16 mouse cellular contexts compared by ENCODE assay signal in the genomic region with DNA sequence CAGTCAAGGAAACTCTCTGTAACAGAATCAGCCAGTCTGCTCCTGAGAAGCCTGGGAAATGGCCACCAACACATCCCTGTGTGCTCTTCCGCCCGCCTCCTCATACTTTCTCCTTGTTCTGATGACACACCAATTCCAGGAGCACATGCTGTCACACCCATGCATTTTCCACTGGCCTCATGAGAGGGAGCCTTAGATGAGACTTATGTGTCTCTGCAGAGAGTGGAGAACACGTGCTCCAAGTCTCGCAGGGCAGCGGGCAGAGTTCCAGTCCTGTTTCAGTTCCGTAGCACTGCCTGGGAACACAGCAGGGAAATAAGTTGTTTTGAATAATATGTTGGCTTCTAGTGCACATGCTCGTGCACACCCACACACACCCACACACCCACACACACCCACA.
DNase-seq lines count a peak whose midpoint lies in the region; ATAC-seq and TF ChIP-seq lines count a peak whose summit lies in the region.
"Had no signal": no experiment of that assay in that cellular context is flagged by ENCODE, and none has a peak within 500 bp of the region (broad histone marks: within the 10 kb centered on the region; RNA-seq: fewer than 3 reads in every experiment).

No protein-coding gene starts in this region.

- intact Hi-C loops in gastrocnemius, adult 2 months (cut with DNase I) = loop anchor here (5.0 kb wide), 1 partner anchor 783 kb away; no protein-coding TSS in a partner anchor

- peak; percentile 26 for DNase-seq in gastrocnemius, adult 2 months
- no peak for DNase-seq in gastrocnemius, postnatal 4 days (ENCODE audit: low spot score in 2 of 2)
- peak in 1 of 2 experiments; percentile 49 for DNase-seq in layer of hippocampus, adult 2 months (ENCODE audit: low spot score in 2 of 2)
- no peak for DNase-seq in layer of hippocampus, adult 9-10 months (ENCODE audit: low spot score)
- DNase-seq in brain, adult 2 months (ENCODE audit: low read depth, low spot score) = peak; percentile 83
- DNase-seq in kidney, postnatal 4 days = peak; percentile 28 to 41
- DNase-seq: gastrocnemius, postnatal 36 days; layer of hippocampus, postnatal 36 days; liver, postnatal 0 days; lung, postnatal 4 days had no signal

- H3K4me1 ChIP-seq in hindbrain, embryonic 13.5 days (replicated peaks) = no peaks in the 10 kb centered on the region
- H3K4me1 ChIP-seq: midbrain, embryonic 12.5 days had no signal

- WGBS in hindbrain, embryonic 13.5 days = 89% methylated on average over 7 of the region's 7 CpGs

- no peak overlapping the region for H3K27ac ChIP-seq in gastrocnemius, adult 2 months
- H3K27ac ChIP-seq in layer of hippocampus, adult 2 months = peak overlapping the region; percentile 32
- no peak overlapping the region for H3K27ac ChIP-seq in hindbrain, embryonic 13.5 days
- H3K27ac ChIP-seq: midbrain, embryonic 12.5 days had no signal

- TF ChIP-seq CTCF in gastrocnemius, adult 2 months (IDR thresholded peaks at IDR 0.05) = no peak
- TF ChIP-seq CTCF in layer of hippocampus, adult 2 months (conservative IDR thresholded peaks at IDR 0.05) = no peak

- H3K9me3 ChIP-seq in hindbrain, embryonic 13.5 days = no peaks in the 10 kb centered on the region
- H3K9me3 ChIP-seq: G1E; heart, embryonic 12.5 days; midbrain, embryonic 12.5 days had no signal

- H3K36me3 ChIP-seq in hindbrain, embryonic 13.5 days = no peaks in the 10 kb centered on the region
- H3K36me3 ChIP-seq: G1E; heart, embryonic 12.5 days; midbrain, embryonic 12.5 days had no signal

- no peak overlapping the region for H3K4me2 ChIP-seq in hindbrain, embryonic 13.5 days
- H3K4me2 ChIP-seq: heart, embryonic 12.5 days; midbrain, embryonic 12.5 days had no signal

- H3K4me3 ChIP-seq in gastrocnemius, adult 2 months = no peak overlapping the region
- H3K4me3 ChIP-seq in layer of hippocampus, adult 2 months = no peak overlapping the region
- H3K4me3 ChIP-seq in hindbrain, embryonic 13.5 days = no peak overlapping the region
- H3K4me3 ChIP-seq: heart, embryonic 12.5 days; midbrain, embryonic 12.5 days; myocyte had no signal

- H3K9ac ChIP-seq in hindbrain, embryonic 13.5 days = no peak overlapping the region
- H3K9ac ChIP-seq: heart, embryonic 12.5 days; liver, postnatal 0 days; midbrain, embryonic 12.5 days had no signal

- ATAC-seq in hindbrain, embryonic 13.5 days (ENCODE audit: low FRiP score) = no peak
- ATAC-seq: forebrain, embryonic 16.5 days; liver, postnatal 0 days had no signal

- H3K27me3 ChIP-seq in hindbrain, embryonic 13.5 days = no peaks in the 10 kb centered on the region
- H3K27me3 ChIP-seq: heart, embryonic 12.5 days; midbrain, embryonic 12.5 days had no signal

Comparison
In these comparisons a context has a peak if more than half of its experiments do, and no peak if none do; other contexts are left out.
1. DNase-seq: peak in gastrocnemius, adult 2 months (single experiment), brain, adult 2 months (single experiment) and kidney, postnatal 4 days (2 of 2); none in gastrocnemius, postnatal 4 days (0 of 2) and layer of hippocampus, adult 9-10 months (single experiment).